Mouse (Mus musculus) v-Abl transformed pro-B cells (cell line): ENCODE data around the gene Zp2.

Experiments used
- in situ Hi-C, 2 experiments: fragments of 400-800 bp; cut with MboI; formaldehyde crosslinking; loops; one replicate each; pipeline ENCODE4 v1.15.1; 2025; ENCODE audit not compliant: unreplicated experiment in 2 of 2

The Zp2 gene

DNA sequence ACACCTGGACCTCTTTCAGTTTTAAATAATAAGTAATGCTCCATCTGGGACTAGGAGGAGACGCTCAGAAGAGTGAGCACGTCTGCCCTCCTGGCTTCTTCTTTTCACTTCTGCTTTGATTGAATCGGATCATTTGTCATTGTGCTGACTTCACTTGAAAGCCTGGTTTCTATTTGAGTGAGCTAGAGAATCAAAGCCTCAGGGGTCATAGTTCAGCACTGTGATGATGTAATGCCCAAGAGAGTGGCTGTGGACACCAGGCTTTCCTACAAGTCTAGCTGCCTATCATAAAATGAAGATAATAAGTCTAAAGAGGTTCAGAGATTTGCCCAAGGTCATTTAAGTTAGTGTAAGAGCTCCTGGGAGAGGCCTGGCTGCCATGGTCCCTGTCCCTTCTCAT is 5.2 kb upstream of the Zp2 start:
- in situ Hi-C loops, result no loop called here

DNA sequence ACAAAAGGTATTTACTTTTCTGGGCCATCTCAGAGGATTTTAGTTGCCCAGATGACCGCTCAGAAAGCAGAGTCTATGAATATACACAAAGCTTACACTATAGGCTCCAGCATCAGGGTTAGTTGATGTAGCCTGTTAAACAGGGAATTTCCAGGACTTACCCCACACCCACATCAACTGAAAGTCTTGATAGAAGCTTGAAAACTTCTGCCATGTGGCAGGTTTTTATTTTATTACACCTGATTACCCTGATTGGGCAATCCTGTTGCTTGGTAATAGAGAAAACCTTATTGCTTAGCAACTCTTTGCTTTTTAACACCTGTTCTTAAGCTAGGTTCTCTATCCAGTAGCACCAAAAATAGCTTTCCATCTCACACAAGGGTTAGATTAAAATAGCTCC is 2.3 kb downstream of the Zp2 start:
- in situ Hi-C loops, result loop anchor here in 1 of 2 experiments (25.0 kb wide), 1 partner anchor 670 kb away; the partner anchor contains the start of gene Gm5737

DNA sequence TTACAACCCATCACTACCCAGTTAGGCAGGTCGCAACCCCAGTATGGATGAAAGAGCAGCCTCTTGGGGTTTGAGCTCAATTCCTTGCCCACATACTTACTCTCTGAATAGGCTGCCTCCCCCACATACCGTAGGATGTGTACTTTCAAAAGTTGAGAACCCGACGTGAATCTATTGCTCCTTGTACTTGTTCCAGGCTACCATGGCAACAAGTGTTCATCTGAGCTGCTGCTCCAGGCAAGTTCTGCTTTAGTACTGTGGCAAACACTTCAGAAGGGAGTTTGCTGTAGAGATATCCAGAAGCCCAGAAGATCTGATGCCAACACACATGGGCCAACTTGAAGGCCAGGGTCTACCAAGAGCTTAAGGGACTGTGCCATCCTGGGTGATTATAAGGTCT is 16.1 kb downstream of the Zp2 start:
- in situ Hi-C loops, result loop anchor here in 1 of 2 experiments (25.0 kb wide), 1 partner anchor 683 kb away; the partner anchor contains the start of gene Gm5737

DNA sequence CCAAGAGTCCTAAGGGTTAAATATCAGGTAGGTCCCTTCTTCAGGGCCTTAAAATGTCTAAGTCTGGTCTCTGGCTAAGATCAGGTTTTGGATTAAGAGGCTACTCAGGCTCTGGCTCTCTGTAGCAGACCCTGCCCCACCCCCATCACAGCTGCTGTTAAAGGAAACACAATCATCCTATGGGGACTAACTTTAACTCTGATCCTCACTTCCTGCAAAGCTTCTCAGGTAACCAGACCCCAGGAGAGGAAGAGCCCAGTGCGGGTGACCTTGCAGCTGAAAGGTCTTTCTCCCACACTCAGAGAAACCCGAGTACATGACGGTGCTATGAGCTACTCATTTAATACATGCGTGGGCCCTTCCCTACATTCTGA is 17.4 kb downstream of the Zp2 start:
- in situ Hi-C loops, result loop anchor here in 1 of 2 experiments (25.0 kb wide), 1 partner anchor 685 kb away; the partner anchor contains the start of gene Gm5737

DNA sequence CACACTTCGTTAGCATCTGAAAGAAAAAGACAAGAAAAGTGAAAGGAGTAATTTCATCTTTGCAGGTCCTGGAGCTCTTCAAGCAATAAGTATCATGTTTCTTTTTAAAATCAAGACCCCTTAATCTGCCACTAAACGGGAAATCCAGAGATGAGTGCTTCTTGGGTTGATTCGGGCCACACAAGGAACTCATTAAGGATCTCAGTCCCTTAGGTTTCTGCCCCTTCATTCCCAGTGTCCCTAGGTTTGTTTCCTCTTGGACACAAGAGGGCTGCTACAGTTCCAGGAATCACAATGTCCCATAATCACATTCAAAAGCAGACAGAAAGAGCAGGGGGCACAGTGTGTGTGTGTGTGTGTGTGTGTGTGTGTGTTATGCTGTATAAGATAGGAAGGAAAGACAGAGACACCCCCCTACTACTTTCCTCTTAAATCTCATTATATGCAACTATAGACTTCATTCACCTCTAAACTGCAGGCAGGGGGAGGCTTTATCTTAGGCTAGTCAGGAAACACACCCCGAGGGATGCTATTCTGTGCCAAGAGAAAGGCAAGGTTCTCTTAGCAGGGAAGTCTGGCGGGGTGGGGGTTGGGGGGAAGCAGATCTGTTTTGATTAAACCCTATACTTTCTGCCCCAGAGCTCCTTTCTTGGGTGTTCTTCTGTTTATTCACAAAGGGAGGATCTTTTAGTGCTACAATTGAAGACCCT is 18.0 kb downstream of the Zp2 start:
- in situ Hi-C loops, result loop anchor here in 1 of 2 experiments (25.0 kb wide), 1 partner anchor 685 kb away; the partner anchor contains the start of gene Gm5737

DNA sequence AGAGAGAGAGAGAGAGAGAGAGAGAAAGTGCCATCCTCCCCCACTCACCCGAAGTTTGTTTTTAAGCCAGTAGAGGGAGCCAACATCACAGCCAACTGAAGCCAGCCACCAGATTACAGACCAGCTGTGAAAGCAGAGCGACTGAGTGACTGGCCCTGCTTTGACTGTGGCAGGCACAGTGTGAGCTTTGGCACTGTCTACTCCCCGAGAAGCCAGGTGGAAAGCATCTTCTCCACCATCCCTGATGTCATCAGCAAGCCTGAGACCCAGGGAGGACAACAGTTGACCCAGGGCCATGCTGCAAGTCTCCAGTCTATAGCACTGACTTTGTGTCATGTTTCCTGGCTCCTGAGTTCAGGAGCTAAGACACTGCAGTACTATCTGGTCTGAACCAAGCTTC is 20.2 kb downstream of the Zp2 start:
- in situ Hi-C loops, result loop anchor here (5.0 to 25.0 kb wide), 3 partner anchors 637 to 702 kb away; partner anchors contain the start of gene Gm5737 (in 1 of the 2)

DNA sequence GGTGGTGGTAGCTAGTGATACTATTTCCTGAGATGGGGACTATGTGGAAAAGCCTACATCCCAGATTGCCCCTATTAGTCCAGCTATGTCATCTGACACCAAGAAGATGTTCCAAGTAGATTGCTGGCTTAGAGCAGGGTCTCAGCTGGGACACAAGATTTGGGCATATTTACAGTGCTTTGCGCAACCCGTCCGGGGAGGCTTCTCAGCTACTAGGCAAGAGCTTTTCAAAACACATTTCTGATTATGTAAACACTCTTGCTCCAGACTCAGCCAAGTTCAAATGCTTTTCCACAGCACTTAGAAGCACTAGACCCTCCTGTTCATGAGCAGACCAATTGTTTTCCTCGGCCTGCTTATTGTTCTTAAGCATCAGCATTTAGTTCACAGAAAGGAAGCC is 21.3 kb downstream of the Zp2 start:
- in situ Hi-C loops, result loop anchor here (5.0 to 25.0 kb wide), 2 partner anchors 639 to 704 kb away; no protein-coding TSS in a partner anchor

DNA sequence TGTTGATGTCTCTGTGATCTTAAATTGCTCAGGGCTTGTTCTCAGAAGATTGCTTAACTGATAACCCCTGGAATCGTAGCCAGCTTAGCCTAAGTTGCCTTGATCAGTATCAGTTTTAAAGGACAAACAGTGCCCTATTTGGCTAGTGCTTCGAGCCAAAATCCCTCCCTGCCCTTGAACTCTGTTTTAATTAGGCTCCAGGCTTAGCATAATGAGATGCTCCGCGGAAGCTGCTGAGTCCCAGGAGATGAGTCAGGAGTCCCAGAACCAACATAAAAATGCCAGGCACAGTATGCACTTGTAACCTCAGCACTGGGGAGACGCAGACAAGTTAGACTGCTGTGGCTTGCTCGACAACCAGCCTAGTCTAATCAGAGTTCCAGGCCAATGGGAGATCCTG is 27.6 kb downstream of the Zp2 start:
- in situ Hi-C loops, result loop anchor here in 1 of 2 experiments (25.0 kb wide), 1 partner anchor 645 kb away; no protein-coding TSS in a partner anchor

DNA sequence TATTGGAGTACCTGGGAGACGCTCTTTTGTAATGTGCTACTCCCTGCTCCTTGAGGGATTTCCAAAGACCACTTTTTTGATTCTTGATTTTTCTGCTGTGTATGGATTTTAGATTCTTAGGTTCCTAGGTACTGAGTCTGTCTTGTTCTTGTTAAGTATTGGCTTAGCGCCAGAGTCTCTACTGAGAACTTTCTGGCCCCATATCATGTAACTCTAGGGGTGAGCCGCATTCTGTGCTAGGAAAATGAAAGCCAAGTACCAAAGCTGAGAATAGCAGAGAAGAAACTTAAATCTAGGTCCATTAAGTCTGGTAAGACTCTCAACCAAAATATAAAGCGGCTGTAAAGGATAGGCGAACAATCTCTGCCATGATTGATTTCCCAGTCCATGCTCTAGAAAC is 28.1 kb downstream of the Zp2 start:
- in situ Hi-C loops, result loop anchor here in 1 of 2 experiments (25.0 kb wide), 1 partner anchor 645 kb away; no protein-coding TSS in a partner anchor

DNA sequence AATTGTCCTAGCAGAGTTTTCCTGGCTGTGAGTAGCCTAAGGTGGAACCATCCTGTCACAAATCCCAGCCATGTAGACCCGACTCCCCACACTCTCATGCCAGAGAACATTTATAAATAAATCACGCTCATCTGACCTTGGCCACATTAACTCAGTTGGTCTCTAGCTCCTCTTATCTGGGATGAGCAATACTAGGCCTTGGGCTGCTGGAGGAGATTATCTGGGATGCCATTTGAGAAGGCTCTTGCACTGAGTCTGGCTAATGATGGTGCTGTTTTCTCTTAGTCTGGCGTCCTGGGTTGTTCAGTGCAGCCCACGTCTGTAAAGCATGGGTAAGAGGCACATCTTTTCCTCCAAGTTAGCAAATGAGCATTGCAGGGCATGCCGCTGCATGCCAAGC is 35.4 kb downstream of the Zp2 start:
- in situ Hi-C loops, result loop anchor here (10.0 to 25.0 kb wide), 2 partner anchors 435 to 653 kb away; no protein-coding TSS in a partner anchor

DNA sequence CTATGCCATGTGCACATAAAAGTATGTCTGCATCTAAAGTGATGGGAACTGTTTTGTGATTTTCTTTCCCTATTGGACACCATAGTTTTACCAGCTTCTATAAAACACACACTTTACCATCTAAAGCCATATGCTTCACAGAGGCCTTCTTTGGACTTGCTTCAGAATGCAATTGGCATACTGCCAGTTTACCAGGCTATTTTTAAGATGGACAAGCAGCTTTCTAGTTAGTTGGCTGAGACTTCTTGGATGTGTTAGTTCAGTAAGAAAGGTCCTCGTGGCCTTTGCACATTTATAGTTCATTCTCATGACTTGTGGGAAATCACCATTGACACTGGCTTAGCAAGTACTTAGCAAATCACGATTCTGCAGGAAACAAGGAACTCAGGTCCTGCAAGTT is 38.7 kb downstream of the Zp2 start:
- in situ Hi-C loops, result loop anchor here (10.0 to 25.0 kb wide), 2 partner anchors 432 to 656 kb away; no protein-coding TSS in a partner anchor

DNA sequence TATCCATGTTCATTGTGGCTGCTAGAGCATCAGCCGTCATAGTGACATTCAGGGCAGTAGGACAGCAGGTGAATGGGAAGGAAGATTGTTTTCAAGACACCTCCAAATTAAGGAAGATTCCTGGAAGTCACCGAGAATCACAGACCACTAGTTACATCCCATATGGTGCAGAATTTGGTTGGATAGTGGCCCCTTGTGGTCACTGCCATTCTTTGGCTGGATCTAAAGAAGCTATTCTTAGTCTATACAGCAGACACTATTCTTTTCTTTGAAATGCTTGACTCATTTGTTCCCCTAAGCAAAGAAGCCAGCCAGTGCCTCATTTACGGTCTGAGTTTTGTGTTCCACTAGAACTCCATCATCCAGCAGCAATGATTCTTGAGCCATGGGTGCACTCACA is 40.1 kb downstream of the Zp2 start:
- in situ Hi-C loops, result loop anchor here (5.0 to 25.0 kb wide), 3 partner anchors 258 to 657 kb away; no protein-coding TSS in a partner anchor

DNA sequence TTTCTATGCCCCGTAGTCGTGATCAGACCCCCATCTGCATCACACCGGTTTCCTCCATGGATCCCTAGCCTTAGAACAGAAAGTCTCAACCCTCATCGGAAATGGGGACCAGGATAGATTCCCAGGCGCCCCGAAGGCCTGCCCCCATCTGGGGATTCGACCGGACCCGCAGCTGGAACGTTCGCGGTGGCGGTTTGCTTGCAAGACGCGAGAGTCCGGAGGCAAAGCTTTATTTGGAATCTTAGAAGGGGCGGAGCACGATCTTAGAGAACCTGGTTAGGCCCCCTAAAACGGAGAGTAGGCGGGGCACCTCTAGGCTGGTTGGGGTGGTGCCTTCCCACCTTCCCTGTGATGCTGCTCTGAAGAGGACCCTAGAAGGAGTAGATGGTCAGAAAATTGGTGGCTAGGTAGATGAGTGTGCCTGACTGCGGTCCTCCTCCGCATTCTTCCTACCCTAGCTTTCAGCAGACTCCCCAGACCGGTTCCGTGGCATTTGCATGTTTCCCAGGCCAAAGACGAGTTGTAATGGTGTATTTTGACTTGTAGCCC is 42.0 kb downstream of the Zp2 start:
- in situ Hi-C loops, result loop anchor here (5.0 to 25.0 kb wide), 3 partner anchors 256 to 659 kb away; no protein-coding TSS in a partner anchor

DNA sequence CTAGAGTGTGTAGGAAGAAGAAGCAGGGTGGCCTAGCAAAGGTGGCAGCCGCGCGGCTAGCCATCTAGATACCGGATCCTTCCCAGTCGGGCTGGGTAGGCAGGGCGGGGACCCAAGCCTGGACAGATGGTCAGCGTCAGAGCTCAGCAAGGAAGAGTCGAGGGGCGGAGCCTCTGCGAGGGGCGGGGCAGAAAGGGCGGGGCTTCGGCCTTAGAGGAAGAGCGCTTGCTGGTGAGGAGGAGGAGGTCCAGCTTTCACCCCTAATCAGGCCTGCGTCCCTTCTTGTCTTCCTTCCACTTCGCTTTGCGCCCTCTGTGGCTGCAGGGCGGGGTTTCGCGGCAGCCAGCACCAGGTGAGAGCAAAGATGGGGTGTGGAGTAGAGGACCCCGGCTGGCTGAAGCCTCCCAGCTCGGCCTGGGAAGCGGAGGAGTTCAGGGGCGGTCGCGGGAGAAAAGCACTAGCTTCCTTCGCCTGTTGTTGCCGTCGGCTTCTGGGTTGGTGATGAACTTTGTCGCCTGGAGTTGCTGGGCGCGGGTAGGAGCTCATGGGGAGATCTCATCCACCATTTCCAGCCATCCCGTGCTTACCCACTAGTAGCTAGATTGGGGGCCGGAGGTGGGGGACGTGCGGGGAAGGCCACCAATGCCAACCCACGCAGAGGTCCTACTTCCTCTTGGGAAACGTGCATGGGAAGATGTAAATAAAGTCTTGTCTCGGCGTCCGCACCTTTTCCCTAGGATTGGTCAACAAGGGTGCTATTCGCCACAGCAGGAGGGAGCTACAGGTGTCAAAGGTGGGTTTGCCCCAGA is 42.7 kb downstream of the Zp2 start, which contains the start of gene Tmem159:
Tmem159 (plus strand) TSS at position 190 of the 809 bp plus-strand sequence.
- in situ Hi-C loops, result loop anchor here (5.0 to 25.0 kb wide), 3 partner anchors 255 to 660 kb away; no protein-coding TSS in a partner anchor

DNA sequence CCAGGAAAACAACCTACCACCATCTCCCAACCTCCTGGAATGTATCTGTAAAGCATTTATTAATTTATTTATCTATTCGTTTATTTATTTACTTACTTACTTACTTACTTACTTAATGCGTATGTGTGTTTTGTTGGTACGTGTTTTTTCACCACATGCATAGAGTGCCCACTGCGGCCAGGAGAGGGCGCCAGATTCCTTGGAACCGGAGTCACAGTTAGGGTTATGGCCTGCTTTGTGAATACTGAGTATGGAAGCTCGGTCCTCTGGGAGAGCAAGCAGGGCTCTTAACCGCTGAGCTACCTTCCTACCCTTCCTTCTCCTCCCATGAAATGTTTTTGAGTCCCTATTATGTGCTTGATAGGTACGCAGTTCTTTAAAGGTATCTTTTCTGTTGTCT is 46.7 kb downstream of the Zp2 start:
- in situ Hi-C loops, result no loop called here

DNA sequence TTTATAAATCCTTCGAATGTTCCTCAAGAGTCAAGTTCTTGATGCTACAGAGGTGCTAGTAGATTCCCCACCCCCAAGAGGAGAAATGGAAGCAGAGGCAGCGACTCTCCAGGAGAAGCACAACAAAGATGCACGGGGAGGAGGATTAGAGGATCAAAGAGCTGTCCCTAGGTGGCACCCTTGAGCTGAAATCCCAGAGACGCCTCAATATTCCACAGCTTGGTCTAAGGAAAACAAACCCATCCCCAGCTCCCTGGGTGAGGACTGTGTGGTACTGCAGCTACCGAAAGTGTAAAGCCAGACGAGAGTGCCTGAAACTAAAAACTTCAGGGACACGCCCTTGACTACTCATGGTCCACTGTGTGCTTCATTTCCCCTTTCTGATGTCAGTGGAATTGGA is 47.2 kb downstream of the Zp2 start:
- in situ Hi-C loops, result no loop called here

DNA sequence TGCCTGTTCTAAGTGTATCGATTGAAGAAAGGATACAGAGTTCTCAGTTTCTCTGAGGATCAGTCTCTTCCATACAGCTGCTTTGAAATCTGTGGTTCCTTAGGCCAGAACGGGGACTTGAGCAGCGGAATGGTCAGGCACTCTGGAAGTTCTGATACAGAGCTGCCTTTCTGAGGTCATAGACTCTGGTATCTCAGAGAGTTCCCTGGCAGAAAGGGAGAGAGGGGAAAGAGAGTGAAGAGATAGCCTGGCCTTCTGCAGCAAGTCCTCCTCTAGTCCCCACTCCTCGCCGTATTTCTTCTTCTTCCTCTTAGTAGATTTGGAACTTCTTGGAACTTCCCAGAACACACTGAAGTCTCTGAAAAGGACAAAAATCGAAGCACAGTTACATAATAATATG is 49.9 kb downstream of the Zp2 start, which contains the start of gene Dnah3:
Dnah3 (minus strand) TSS at position 101 of the 400 bp plus-strand sequence.
- in situ Hi-C loops, result no loop called here

DNA sequence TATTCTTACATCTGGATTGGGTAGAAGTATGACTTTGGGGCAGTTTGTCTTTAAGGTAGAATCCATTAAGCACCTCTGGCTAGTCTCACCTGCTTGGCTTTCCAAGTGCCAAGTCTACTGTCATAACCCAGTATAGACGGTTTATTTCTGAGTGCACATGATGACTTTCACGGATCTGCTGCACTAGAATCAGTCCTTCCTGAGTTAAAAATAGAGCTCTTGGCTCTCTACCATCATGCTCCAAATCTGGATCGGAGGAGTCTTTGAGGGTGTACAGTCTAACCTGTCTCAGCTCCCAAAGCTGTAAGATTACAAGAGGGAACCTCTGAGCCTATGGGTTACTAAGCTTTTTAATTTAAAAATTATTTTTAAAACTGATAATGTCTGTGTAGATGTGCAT is 50.9 kb downstream of the Zp2 start:
- in situ Hi-C loops, result no loop called here

DNA sequence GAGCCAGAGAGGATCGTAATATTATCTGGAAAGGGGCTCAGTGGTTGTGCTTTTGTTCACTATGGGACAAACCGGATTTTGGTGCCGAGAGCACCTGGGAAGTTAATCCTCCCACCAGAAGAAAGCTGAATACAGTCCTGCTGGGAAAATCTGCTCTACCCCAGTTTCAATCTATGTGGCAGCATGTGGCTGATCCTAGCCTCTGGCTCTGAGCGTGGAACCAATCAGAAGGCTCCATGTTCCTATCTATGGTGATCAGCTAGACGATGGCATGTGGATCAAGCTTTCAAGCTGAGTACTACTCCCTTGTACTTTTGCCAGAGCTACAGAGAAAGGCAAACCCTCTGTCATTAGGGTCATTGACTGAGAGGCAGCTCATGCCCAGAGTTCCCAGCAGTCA is 52.1 kb downstream of the Zp2 start:
- in situ Hi-C loops, result no loop called here

DNA sequence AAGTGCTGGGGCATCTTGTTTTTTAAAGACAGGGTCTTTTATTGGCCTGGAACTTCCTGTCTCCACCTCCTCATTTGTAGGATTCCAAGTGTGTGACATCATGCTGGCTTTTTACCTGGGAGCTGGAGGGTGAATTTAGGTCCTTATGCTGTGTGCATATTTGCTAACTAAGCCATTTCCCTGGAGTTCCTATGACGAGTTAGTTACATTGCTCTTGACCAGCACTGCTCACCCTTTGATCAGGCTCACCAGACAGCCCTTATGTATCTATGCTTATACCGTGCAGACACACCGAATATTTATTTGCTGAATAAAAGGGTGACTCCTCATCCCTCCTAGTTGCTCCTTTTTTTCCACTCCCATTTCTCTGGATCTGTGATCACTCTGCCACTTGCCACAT is 64.9 kb downstream of the Zp2 start:
- in situ Hi-C loops, result no loop called here
